Mouse (Mus musculus): ENCODE results near the gene Zscan20. TPM values are rescaled to one million over a fixed set of nuclear protein-coding genes. Genes with fewer than 3 reads are reported as not detected.
"Not testable (repeated sequence)": the region's sequence is repeated elsewhere in the genome, so short reads cannot be mapped to it uniquely, and the experiment has no call there.

Gene Zscan20
- polyA plus RNA-seq, 1 experiment, result 0.41 TPM

DNA sequence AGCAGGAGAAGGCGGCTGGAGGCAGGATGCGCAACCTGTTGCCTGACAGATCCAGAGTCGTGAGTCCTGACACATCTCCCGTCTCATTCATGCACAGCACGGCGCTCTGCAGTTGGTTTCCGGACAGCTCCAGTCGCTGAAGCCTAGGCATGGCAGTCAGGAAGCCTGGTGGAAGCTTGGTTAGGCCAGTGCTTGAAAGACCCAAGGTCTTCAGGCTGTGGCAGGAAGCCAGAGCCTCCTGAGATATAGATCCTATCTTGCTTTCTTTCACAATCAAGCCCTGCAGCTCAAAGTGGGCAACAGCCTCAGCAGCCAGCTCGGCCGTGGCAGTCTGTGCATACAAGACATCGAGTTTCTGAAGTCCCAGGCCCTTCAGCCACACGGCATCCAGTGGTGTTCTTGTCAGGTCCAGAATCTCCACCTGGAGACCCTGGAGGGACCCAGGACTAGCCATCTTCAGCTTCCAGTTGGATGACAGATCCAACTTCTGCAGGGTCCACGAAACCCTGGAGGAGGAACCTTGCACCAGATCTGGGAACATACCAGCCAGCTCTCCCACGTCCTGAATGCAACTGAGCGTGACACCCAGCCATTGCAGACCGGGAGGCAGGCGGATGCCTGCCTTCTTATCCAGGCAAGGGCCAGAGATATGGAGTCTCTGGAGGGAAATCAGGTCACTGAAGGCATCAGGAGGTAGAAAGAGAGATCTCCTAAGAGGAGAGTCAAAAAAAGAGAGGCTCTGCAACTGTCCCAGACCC, 7.6 kb upstream of the Zscan20 start:
- H3K36me3 ChIP-seq (replicated peaks; ENCODE audit: low read length), result no peaks in the 10 kb centered on the region
- TF ChIP-seq GATA1 (IDR thresholded peaks at IDR 0.05; ENCODE audit: borderline replicate concordance, low read length), result no peak
- no peak for TF ChIP-seq FLI1 (IDR thresholded peaks at IDR 0.05; ENCODE audit: low read length)
- peak overlapping the region; percentile 87 for H3K4me3 ChIP-seq (replicated peaks)
- H3K4me1 ChIP-seq, result peaks cover 70% of the 10 kb centered on the region
- H3K27me3 ChIP-seq (replicated peaks), result peaks cover 31% of the 10 kb centered on the region
- no peaks in the 10 kb centered on the region for H3K9me3 ChIP-seq

GRCm38 (mm10) chr4:128615761-128616160, 5.9 kb upstream of the Zscan20 start:
- H3K27me3 ChIP-seq (replicated peaks), result peaks cover 31% of the 10 kb centered on the region
- TF ChIP-seq GATA1 (IDR thresholded peaks at IDR 0.05; ENCODE audit: borderline replicate concordance, low read length), result no peak
- TF ChIP-seq FLI1 (IDR thresholded peaks at IDR 0.05; ENCODE audit: low read length), result no peak
- H3K36me3 ChIP-seq (replicated peaks; ENCODE audit: low read length), result no peaks in the 10 kb centered on the region
- no peaks in the 10 kb centered on the region for H3K9me3 ChIP-seq
- H3K4me3 ChIP-seq (replicated peaks), result peak overlapping the region; percentile 28
- H3K4me1 ChIP-seq, result peaks cover 69% of the 10 kb centered on the region

- no peaks in the 10 kb centered on the region for H3K36me3 ChIP-seq (replicated peaks; ENCODE audit: low read length)
- peaks cover 26% of the 10 kb centered on the region for H3K27me3 ChIP-seq (replicated peaks)
- H3K9me3 ChIP-seq, result no peaks in the 10 kb centered on the region
- peaks cover 73% of the 10 kb centered on the region for H3K4me1 ChIP-seq
- TF ChIP-seq GATA1 (IDR thresholded peaks at IDR 0.05; ENCODE audit: borderline replicate concordance, low read length) (no peak), FLI1 (IDR thresholded peaks at IDR 0.05; ENCODE audit: low read length) (no peak)
- no peak overlapping the region for H3K4me3 ChIP-seq (replicated peaks)
These were observed 3.4 kb upstream of the Zscan20 start for GRCm38 (mm10) chr4:128613326-128613725.

- H3K9me3 ChIP-seq; H3K4me3 ChIP-seq (replicated peaks); H3K36me3 ChIP-seq (replicated peaks; ENCODE audit: low read length): not testable (repeated sequence)
- Histone ChIP-seq H3K4me1 (peaks cover 62% of the 10 kb centered on the region), H3K27me3 (replicated peaks) (peaks cover 14% of the 10 kb centered on the region)
These were observed 1.8 kb upstream of the Zscan20 start for GRCm38 (mm10) chr4:128611726-128612125.

DNA sequence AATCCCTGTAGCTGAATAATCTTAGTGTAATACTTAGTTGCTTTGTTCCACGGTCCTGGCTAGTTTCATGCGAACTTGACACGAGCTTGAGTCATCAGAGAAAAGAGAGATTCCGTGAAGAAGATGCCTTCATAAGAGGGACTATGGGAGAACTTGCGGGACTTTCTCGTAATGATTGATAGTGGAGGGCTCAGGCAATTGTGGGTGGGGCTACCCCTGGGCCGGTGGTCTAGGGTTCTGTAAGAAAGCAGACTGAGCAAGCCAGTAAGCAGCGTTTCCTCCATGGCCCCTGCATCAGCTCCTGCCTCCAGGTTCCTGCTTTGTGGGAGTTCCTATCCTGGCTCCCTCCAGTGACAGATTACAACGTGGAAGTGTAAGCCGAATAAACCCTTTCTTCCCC, 808 bp upstream of the Zscan20 start:
- peak overlapping the region; percentile 94 for H3K4me3 ChIP-seq (replicated peaks)
- TF ChIP-seq FLI1 (IDR thresholded peaks at IDR 0.05; ENCODE audit: low read length) (no peak), GATA1 (IDR thresholded peaks at IDR 0.05; ENCODE audit: borderline replicate concordance, low read length) (no peak)
- H3K36me3 ChIP-seq (replicated peaks; ENCODE audit: low read length), result peaks cover 2% of the 10 kb centered on the region
- H3K27me3 ChIP-seq (replicated peaks), result peaks cover 4% of the 10 kb centered on the region
- H3K4me1 ChIP-seq, result peaks cover 60% of the 10 kb centered on the region
- H3K9me3 ChIP-seq, result no peaks in the 10 kb centered on the region

GRCm38 (mm10) chr4:128609276-128609924, 498 bp downstream of the Zscan20 start:
- Histone ChIP-seq H3K9me3 (no peaks in the 10 kb centered on the region), H3K36me3 (replicated peaks; ENCODE audit: low read length) (peaks cover 6% of the 10 kb centered on the region), H3K4me1 (peaks cover 58% of the 10 kb centered on the region), H3K27me3 (replicated peaks) (no peaks in the 10 kb centered on the region), H3K4me3 (replicated peaks) (peak overlapping the region; percentile 94)
- TF ChIP-seq FLI1 (IDR thresholded peaks at IDR 0.05; ENCODE audit: low read length), result no peak
- no peak for TF ChIP-seq GATA1 (IDR thresholded peaks at IDR 0.05; ENCODE audit: borderline replicate concordance, low read length)

DNA sequence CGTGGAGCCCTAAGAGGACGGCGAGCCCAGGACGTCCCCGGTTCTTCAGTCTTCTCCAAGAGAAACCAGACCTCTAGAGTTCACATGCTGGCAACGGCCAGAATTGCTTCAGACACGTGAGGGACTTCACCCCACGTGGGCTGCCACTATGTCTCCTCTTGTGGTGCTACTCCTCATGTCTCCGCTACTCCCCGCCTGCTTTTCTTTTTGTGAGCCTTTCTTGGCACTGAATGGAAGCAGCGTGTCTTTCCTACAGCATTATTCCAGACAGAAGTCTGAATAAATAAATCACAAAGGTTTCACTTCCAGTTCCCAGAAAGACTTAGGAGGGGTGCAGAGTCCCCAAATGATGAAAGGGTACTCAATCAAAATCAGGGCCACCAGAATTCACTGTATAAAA, 2.2 kb downstream of the Zscan20 start:
- TF ChIP-seq GATA1 (IDR thresholded peaks at IDR 0.05; ENCODE audit: borderline replicate concordance, low read length) (no peak), FLI1 (IDR thresholded peaks at IDR 0.05; ENCODE audit: low read length) (no peak)
- Histone ChIP-seq H3K27me3 (replicated peaks) (no peaks in the 10 kb centered on the region), H3K4me1 (peaks cover 47% of the 10 kb centered on the region), H3K36me3 (replicated peaks; ENCODE audit: low read length) (peaks cover 23% of the 10 kb centered on the region), H3K4me3 (replicated peaks) (no peak overlapping the region), H3K9me3 (no peaks in the 10 kb centered on the region)

GRCm38 (mm10) chr4:128606586-128606985, 3.3 kb downstream of the Zscan20 start:
- Histone ChIP-seq H3K4me3 (replicated peaks) (no peak overlapping the region), H3K27me3 (replicated peaks) (no peaks in the 10 kb centered on the region), H3K4me1 (peaks cover 46% of the 10 kb centered on the region), H3K9me3 (no peaks in the 10 kb centered on the region), H3K36me3 (replicated peaks; ENCODE audit: low read length) (peaks cover 32% of the 10 kb centered on the region)
- TF ChIP-seq GATA1 (IDR thresholded peaks at IDR 0.05; ENCODE audit: borderline replicate concordance, low read length) (no peak), FLI1 (IDR thresholded peaks at IDR 0.05; ENCODE audit: low read length) (no peak)

DNA sequence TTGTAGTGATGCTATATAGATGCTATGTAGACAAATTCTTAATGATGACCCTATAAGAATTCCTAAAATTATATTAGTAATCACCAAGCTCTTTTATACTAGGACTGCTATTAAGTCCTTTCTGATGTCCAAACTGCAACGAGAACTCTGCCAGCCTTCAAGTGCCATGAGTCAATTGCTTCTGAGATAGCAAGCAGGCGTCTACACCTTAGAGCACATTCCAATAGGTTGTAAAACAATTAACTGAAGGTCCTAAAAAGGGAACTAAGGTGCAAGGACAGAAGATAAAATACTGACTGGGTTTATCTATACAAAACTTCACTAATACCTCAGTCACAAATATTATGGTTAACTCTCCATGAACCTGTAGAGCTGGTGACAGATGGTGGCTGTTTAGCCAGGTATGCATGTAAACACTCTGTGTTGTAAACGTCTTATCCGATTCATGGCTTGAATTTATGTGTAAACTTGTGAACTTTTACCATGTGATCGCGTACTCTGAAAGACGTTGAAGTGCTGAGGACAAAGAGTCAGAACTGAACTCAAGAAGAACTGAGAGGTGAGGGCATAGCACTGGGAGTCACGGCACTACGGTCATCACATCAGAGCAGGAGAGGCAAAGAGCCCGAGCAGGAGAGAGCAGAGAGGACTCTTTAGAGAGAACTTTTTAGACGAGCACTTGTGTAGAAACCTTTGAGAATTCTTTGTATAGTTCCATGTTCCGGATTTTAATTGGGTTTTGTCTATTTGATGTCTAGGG, 11.9 kb downstream of the Zscan20 start:
- H3K36me3 ChIP-seq (replicated peaks; ENCODE audit: low read length), result peaks cover 17% of the 10 kb centered on the region
- H3K4me1 ChIP-seq, result peaks cover 27% of the 10 kb centered on the region
- no peaks in the 10 kb centered on the region for H3K9me3 ChIP-seq
- H3K27me3 ChIP-seq (replicated peaks), result peaks cover 3% of the 10 kb centered on the region
- TF ChIP-seq GATA1 (IDR thresholded peaks at IDR 0.05; ENCODE audit: borderline replicate concordance, low read length), result no peak
- no peak overlapping the region for H3K4me3 ChIP-seq (replicated peaks)

DNA sequence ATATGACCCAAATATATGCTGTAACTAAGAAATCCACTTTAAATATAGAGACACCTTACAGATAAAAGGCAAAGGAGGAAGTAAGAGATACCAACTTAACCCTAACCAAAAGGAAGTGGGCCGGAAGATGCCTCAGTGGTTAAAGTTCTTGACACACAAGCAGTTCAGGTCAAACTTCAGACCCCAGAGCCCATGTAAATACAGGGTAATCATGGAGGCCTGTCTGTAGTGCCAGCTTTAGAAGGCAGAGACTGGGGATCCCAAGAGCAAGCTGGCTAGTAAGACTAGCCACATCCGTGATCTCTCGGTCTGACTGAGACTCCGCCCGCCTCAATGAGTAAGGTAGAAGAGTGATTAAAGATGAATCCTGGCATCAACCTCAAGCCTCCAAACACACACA, 15.8 kb downstream of the Zscan20 start:
- H3K9me3 ChIP-seq, result no peaks in the 10 kb centered on the region
- peak overlapping the region; percentile 60 for H3K4me3 ChIP-seq (replicated peaks)
- H3K36me3 ChIP-seq (replicated peaks; ENCODE audit: low read length), result peaks cover 32% of the 10 kb centered on the region
- peaks cover 31% of the 10 kb centered on the region for H3K4me1 ChIP-seq
- TF ChIP-seq GATA1 (IDR thresholded peaks at IDR 0.05; ENCODE audit: borderline replicate concordance, low read length) (no peak), FLI1 (IDR thresholded peaks at IDR 0.05; ENCODE audit: low read length) (no peak)
- H3K27me3 ChIP-seq (replicated peaks), result peaks cover 10% of the 10 kb centered on the region

Data from megakaryocyte, embryonic 14.5 days (primary cell).